Mouse (Mus musculus): ENCODE data around the gene Ms4a14.
"Not testable (repeated sequence)": the region's sequence is repeated elsewhere in the genome, so short reads cannot be mapped to it uniquely, and the experiment has no call there.

DNA sequence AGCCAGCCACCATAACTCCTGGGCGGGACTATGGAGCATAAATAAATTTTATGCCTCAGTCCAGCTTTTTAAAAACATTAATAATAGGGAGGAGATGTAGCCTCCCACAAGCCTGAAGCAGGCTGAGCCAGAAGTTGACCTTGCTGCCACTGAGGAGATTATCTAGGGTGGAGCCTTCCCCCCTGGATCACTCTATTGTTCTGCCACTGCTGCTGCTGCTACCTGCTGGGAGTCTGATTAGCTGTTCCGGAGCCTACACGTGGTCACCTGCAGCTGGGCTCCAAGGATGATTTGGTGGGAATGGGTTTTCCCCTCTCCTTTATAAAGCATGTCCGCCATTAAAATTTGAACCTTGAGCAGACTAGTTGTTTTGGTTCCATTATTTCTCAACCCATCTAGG is 14.7 kb downstream of the Ms4a14 start:
- not testable (repeated sequence) for TF ChIP-seq EP300, CTCF (IDR thresholded peaks at IDR 0.05; ENCODE audit: low read depth)

All from liver, postnatal 0 days (tissue).